Mouse (Mus musculus): Measurements from ENCODE around the gene Zbp1.

Gene Zbp1

GRCm38 (mm10) chr2:173170715-173171114 is 48.0 kb downstream of the Zbp1 start:
- no peak for DNase-seq (ENCODE audit: low read depth, low spot score)
- Histone ChIP-seq H3K36me3 (ENCODE audit: control insufficient read depth, insufficient read depth, low read length, poor library complexity, severe bottlenecking) (no peaks in the 10 kb centered on the region), H3K27me3 (ENCODE audit: control insufficient read depth, insufficient read depth, low read length, poor library complexity, severe bottlenecking) (no peaks in the 10 kb centered on the region; the same call in 1 of the 2 replicates)

GRCm38 (mm10) chr2:173170081-173170480 is 48.6 kb downstream of the Zbp1 start:
- no peaks in the 10 kb centered on the region for H3K36me3 ChIP-seq (ENCODE audit: control insufficient read depth, insufficient read depth, low read length, poor library complexity, severe bottlenecking)
- no peaks in the 10 kb centered on the region; the same call in 1 of the 2 replicates for H3K27me3 ChIP-seq (ENCODE audit: control insufficient read depth, insufficient read depth, low read length, poor library complexity, severe bottlenecking)
- no peak for DNase-seq (ENCODE audit: low read depth, low spot score)

- Histone ChIP-seq H3K36me3 (ENCODE audit: control insufficient read depth, insufficient read depth, low read length, poor library complexity, severe bottlenecking) (no peaks in the 10 kb centered on the region), H3K27me3 (ENCODE audit: control insufficient read depth, insufficient read depth, low read length, poor library complexity, severe bottlenecking) (no peaks in the 10 kb centered on the region; the same call in 1 of the 2 replicates)
- DNase-seq (ENCODE audit: low read depth, low spot score): no peak
Measured at GRCm38 (mm10) chr2:173168411-173168851, 50.3 kb downstream of the Zbp1 start.

GRCm38 (mm10) chr2:173165357-173165756 is 53.4 kb downstream of the Zbp1 start:
- no peak for DNase-seq (ENCODE audit: low read depth, low spot score)
- no peaks in the 10 kb centered on the region for H3K36me3 ChIP-seq (ENCODE audit: control insufficient read depth, insufficient read depth, low read length, poor library complexity, severe bottlenecking)

GRCm38 (mm10) chr2:173164946-173165345 is 53.8 kb downstream of the Zbp1 start:
- no peaks in the 10 kb centered on the region; the same call in 1 of the 2 replicates for H3K27me3 ChIP-seq (ENCODE audit: control insufficient read depth, insufficient read depth, low read length, poor library complexity, severe bottlenecking)
- H3K36me3 ChIP-seq (ENCODE audit: control insufficient read depth, insufficient read depth, low read length, poor library complexity, severe bottlenecking): no peaks in the 10 kb centered on the region
- no peak for DNase-seq (ENCODE audit: low read depth, low spot score)

More at GRCm38 (mm10) chr2:173165357-173165756, 53.4 kb downstream of the Zbp1 start:
- H3K27me3 ChIP-seq (ENCODE audit: control insufficient read depth, insufficient read depth, low read length, poor library complexity, severe bottlenecking): no peaks in the 10 kb centered on the region; the same call in 1 of the 2 replicates

GRCm38 (mm10) chr2:173164358-173164757 is 54.4 kb downstream of the Zbp1 start:
- DNase-seq (ENCODE audit: low read depth, low spot score): peak; percentile 58
- Histone ChIP-seq H3K27me3 (ENCODE audit: control insufficient read depth, insufficient read depth, low read length, poor library complexity, severe bottlenecking) (no peaks in the 10 kb centered on the region; the same call in 1 of the 2 replicates), H3K36me3 (ENCODE audit: control insufficient read depth, insufficient read depth, low read length, poor library complexity, severe bottlenecking) (no peaks in the 10 kb centered on the region)

GRCm38 (mm10) chr2:173163380-173163779 is 55.3 kb downstream of the Zbp1 start:
- no peak for DNase-seq (ENCODE audit: low read depth, low spot score)
- Histone ChIP-seq H3K36me3 (ENCODE audit: control insufficient read depth, insufficient read depth, low read length, poor library complexity, severe bottlenecking) (no peaks in the 10 kb centered on the region), H3K27me3 (ENCODE audit: control insufficient read depth, insufficient read depth, low read length, poor library complexity, severe bottlenecking) (no peaks in the 10 kb centered on the region; the same call in 1 of the 2 replicates)

GRCm38 (mm10) chr2:173159354-173160311 is 59.1 kb downstream of the Zbp1 start:
- H3K27me3 ChIP-seq (ENCODE audit: control insufficient read depth, insufficient read depth, low read length, poor library complexity, severe bottlenecking): no peaks in the 10 kb centered on the region
- DNase-seq (ENCODE audit: low read depth, low spot score): peak; percentile 75
- H3K36me3 ChIP-seq (ENCODE audit: control insufficient read depth, insufficient read depth, low read length, poor library complexity, severe bottlenecking): no peaks in the 10 kb centered on the region

- peak; percentile 27 for DNase-seq (ENCODE audit: low read depth, low spot score)
- Histone ChIP-seq H3K36me3 (ENCODE audit: control insufficient read depth, insufficient read depth, low read length, poor library complexity, severe bottlenecking) (no peaks in the 10 kb centered on the region), H3K27me3 (ENCODE audit: control insufficient read depth, insufficient read depth, low read length, poor library complexity, severe bottlenecking) (no peaks in the 10 kb centered on the region)
Measured at GRCm38 (mm10) chr2:173158390-173159055, 60.2 kb downstream of the Zbp1 start.

- Histone ChIP-seq H3K27me3 (ENCODE audit: control insufficient read depth, insufficient read depth, low read length, poor library complexity, severe bottlenecking) (no peaks in the 10 kb centered on the region), H3K36me3 (ENCODE audit: control insufficient read depth, insufficient read depth, low read length, poor library complexity, severe bottlenecking) (no peaks in the 10 kb centered on the region)
- DNase-seq (ENCODE audit: low read depth, low spot score): no peak
Measured at GRCm38 (mm10) chr2:173157871-173158270, 60.9 kb downstream of the Zbp1 start.

- no peaks in the 10 kb centered on the region for H3K36me3 ChIP-seq (ENCODE audit: control insufficient read depth, insufficient read depth, low read length, poor library complexity, severe bottlenecking)
- no peaks in the 10 kb centered on the region for H3K27me3 ChIP-seq (ENCODE audit: control insufficient read depth, insufficient read depth, low read length, poor library complexity, severe bottlenecking)
- peak; percentile 25 for DNase-seq (ENCODE audit: low read depth, low spot score)
Measured at GRCm38 (mm10) chr2:173157376-173157775, 61.3 kb downstream of the Zbp1 start.

- H3K36me3 ChIP-seq (ENCODE audit: control insufficient read depth, insufficient read depth, low read length, poor library complexity, severe bottlenecking): no peaks in the 10 kb centered on the region
- no peaks in the 10 kb centered on the region for H3K27me3 ChIP-seq (ENCODE audit: control insufficient read depth, insufficient read depth, low read length, poor library complexity, severe bottlenecking)
- DNase-seq (ENCODE audit: low read depth, low spot score): no peak
Measured at GRCm38 (mm10) chr2:173156923-173157322, 61.8 kb downstream of the Zbp1 start.

Measured in splenic B cell, adult 2 months (primary cell).